Mouse (Mus musculus): ENCODE data around the gene Klf2. TPM values are rescaled to one million over a fixed set of nuclear protein-coding genes. Genes with fewer than 3 reads are reported as not detected.
A peak's percentile ranks its signal among the peaks of the same experiment; 100 is the strongest.

Klf2 gene
- 3.6 and 5.1 TPM in 2 replicates for polyA plus RNA-seq (2015; fragmentation: Nextera tagmentation; extraction: Ambion mirVana)

DNA sequence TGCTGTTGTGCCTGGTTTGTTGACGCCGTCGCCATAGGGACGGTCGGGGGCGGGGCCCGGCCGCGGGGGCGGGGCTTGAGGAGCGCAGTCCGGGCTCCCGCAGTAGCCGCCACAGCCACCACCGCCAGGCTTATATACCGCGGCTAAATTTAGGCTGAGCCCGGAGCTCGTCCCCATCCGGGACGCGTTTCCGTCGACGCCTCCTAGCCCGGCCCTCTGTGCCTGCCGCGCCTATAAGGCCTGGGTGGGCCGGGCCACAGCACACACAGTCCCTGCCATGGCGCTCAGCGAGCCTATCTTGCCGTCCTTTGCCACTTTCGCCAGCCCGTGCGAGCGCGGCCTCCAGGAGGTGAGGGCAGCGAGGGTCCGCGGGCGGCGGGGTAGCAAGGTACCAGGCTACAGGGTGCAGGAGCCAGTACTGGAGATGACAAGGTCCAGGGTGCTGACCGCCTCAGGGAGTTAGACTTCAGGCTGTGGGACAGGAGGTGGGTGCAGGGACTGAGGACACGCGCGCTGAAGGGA is at the start of gene Klf2:
Gene Klf2 (plus strand): TSS at position 233 of the 522 bp plus-strand sequence.
- Histone ChIP-seq H3K27ac (ENCODE audit: low read length) (peak within 1 kb of the TSS; percentile 54), H3K36me3 (ENCODE audit: control insufficient read depth, insufficient read depth, low read length) (no peaks in the 10 kb centered on the region), H3K4me3 (ENCODE audit: low read length) (peak within 1 kb of the TSS; percentile 65), H3K4me1 (ENCODE audit: control insufficient read depth, insufficient read depth, low read length) (peaks cover 14% of the 10 kb centered on the region), H3K4me2 (ENCODE audit: low read depth, low read length) (peak within 1 kb of the TSS; percentile 96), H3K9ac (ENCODE audit: low read depth, low read length) (peak within 1 kb of the TSS; percentile 71), H3K9me3 (ENCODE audit: control insufficient read depth, low read length) (no peaks in the 10 kb centered on the region), H3K27me3 (replicated peaks; ENCODE audit: control insufficient read depth, insufficient read depth, low read length) (peaks cover 32% of the 10 kb centered on the region)
- WGBS, result 0% methylated on average over 46 of the region's 46 CpGs
- ATAC-seq, result peak; percentile 97

DNA sequence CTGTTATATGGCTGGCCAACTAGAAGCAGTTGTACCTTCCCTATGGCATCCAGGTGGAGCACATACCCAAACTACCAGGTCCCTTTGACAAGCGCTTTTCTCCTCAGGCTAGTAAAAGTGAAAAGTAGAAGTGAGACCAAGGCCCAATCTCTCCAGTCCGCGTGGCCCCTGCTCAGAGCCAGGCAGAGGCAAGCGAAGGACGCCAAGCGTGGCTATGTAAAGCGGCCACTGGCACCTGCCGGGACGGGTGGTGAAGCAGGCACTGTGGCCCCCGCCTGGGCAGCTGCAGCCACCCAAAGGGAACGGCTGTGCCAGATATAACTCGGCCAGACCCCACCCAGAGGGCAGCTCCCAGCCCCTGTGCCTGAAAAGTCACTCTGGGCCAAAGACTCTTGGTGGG is 48.2 kb upstream of the Klf2 start:
- Histone ChIP-seq H3K36me3 (ENCODE audit: control insufficient read depth, insufficient read depth, low read length) (no peaks in the 10 kb centered on the region), H3K9me3 (ENCODE audit: control insufficient read depth, low read length) (no peaks in the 10 kb centered on the region), H3K4me2 (ENCODE audit: low read depth, low read length) (no peak overlapping the region), H3K27ac (ENCODE audit: low read length) (no peak overlapping the region), H3K9ac (ENCODE audit: low read depth, low read length) (no peak overlapping the region), H3K27me3 (replicated peaks; ENCODE audit: control insufficient read depth, insufficient read depth, low read length) (no peaks in the 10 kb centered on the region), H3K4me1 (ENCODE audit: control insufficient read depth, insufficient read depth, low read length) (no peaks in the 10 kb centered on the region), H3K4me3 (ENCODE audit: low read length) (no peak overlapping the region)
- ATAC-seq, result no peak
- 86% methylated on average over 12 of the region's 12 CpGs for whole genome bisulfite sequencing

DNA sequence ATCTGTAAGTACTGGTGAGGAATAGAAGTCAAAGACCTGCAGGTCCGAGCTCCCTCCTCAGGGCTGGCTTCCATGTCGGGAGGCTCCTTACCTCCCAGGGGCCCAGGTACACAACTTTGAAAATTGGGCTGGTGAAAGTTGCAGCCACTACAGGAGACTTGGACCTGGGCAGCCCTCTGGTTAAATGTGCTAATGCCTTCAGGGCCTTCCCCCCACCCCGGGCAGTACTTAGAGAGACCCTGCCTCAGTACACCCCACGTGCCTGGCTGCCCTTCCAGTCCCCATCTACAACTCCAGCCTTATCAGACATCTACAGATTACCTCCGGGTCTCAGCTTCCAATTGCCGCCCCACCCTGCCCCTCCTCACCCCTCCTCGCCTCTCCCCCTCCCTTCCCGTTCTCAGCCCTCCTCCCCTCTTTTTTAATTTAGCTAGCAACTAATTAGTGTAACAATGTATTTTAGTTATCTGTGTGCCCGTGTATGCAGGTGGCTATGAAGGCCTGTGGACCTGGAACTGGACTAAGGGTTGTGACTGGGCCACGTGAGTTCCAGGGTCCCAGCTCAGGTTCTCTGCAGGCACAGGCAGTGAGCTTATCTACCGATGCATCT is 47.7 kb upstream of the Klf2 start:
- no peaks in the 10 kb centered on the region for H3K36me3 ChIP-seq (ENCODE audit: control insufficient read depth, insufficient read depth, low read length)
- ATAC-seq, result no peak
- WGBS, result 53% methylated on average over 11 of the region's 11 CpGs
- no peaks in the 10 kb centered on the region for H3K27me3 ChIP-seq (replicated peaks; ENCODE audit: control insufficient read depth, insufficient read depth, low read length)
- H3K9ac ChIP-seq (ENCODE audit: low read depth, low read length), result no peak overlapping the region
- no peak overlapping the region for H3K4me2 ChIP-seq (ENCODE audit: low read depth, low read length)
- no peak overlapping the region for H3K4me3 ChIP-seq (ENCODE audit: low read length)
- no peak overlapping the region for H3K27ac ChIP-seq (ENCODE audit: low read length)
- no peaks in the 10 kb centered on the region for H3K4me1 ChIP-seq (ENCODE audit: control insufficient read depth, insufficient read depth, low read length)
- H3K9me3 ChIP-seq (ENCODE audit: control insufficient read depth, low read length), result no peaks in the 10 kb centered on the region

DNA sequence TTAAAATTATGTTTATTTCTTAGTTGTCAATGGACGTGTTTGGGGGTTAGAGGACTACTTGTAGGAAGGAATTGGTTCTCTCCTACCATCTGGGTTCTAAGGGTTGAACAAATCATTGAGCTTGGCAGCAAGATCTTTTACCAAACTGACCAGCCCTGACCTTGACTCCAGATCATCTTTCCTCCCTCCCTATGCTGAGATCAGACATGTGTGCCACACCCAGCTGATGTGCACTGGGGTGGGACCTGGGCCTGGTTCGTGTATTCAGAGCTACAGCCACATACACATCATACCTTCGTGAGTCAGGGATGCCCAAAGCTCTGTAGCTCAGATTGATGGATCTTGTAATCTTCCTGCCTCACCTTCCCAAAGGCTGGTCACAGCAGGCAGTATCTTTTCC is 47.1 kb upstream of the Klf2 start:
- no peak for ATAC-seq
- Histone ChIP-seq H3K4me3 (ENCODE audit: low read length) (no peak overlapping the region), H3K36me3 (ENCODE audit: control insufficient read depth, insufficient read depth, low read length) (no peaks in the 10 kb centered on the region), H3K4me1 (ENCODE audit: control insufficient read depth, insufficient read depth, low read length) (no peaks in the 10 kb centered on the region), H3K9ac (ENCODE audit: low read depth, low read length) (no peak overlapping the region), H3K4me2 (ENCODE audit: low read depth, low read length) (no peak overlapping the region), H3K27me3 (replicated peaks; ENCODE audit: control insufficient read depth, insufficient read depth, low read length) (no peaks in the 10 kb centered on the region), H3K27ac (ENCODE audit: low read length) (no peak overlapping the region), H3K9me3 (ENCODE audit: control insufficient read depth, low read length) (no peaks in the 10 kb centered on the region)
- 58% methylated on average over 3 of the region's 3 CpGs for WGBS

DNA sequence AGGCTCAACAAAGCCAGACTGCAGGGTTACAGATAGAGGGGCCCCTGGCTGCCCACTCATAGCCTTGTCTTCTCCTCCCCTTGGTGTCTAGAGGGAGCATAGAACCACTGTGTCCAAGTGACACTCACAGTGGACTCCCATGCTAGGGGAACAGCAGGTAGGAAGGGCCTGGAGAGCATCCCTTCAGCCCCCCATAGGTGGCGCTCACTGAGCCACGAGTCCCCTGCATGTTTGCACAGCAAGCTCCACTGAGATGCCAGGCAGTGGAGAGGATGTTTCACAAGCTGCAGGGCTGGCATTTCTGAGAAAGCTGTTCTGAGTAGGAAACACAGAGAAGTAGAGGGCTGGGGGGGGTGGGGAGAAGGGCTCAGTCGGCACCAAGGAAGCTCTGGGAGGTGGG is 46.5 kb upstream of the Klf2 start:
- WGBS, result 20% methylated on average over 3 of the region's 3 CpGs
- Histone ChIP-seq H3K4me2 (ENCODE audit: low read depth, low read length) (no peak overlapping the region), H3K36me3 (ENCODE audit: control insufficient read depth, insufficient read depth, low read length) (no peaks in the 10 kb centered on the region), H3K9ac (ENCODE audit: low read depth, low read length) (no peak overlapping the region), H3K9me3 (ENCODE audit: control insufficient read depth, low read length) (no peaks in the 10 kb centered on the region), H3K27me3 (replicated peaks; ENCODE audit: control insufficient read depth, insufficient read depth, low read length) (no peaks in the 10 kb centered on the region), H3K27ac (ENCODE audit: low read length) (no peak overlapping the region), H3K4me3 (ENCODE audit: low read length) (no peak overlapping the region), H3K4me1 (ENCODE audit: control insufficient read depth, insufficient read depth, low read length) (no peaks in the 10 kb centered on the region)
- 0 out of 2 replicates have a peak, but pooled peaks have one; percentile 34 for ATAC-seq

DNA sequence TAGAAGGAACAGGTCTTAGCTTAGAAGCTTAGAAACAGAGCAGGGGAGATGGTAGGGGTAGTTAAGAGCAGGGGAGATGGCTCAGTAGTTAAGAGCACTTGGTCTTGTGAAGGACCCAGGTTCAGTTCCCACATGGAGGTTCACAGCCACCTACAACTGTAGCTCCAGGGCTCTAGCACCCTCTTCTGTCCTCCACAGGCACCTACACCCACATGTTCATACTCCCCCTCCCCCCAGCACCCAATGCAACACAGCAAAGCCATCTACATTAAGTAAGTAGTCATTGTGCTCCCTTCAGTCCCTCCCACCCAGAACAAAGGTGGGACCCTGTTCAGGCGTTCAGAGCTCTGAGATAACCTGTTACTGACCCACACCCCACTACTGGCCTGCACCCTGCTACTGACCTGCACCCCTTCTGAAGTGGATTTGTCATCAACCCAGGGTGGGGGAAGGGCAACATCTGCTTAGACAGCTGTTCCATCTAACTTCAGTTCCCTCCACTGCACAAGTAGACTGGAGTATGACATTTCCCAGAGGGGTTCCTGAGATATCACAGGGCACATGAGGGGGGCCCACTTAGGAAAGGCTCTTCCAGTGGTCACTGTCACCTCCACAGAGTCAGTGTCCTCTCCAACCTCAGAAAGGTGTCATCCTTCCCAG is 45.6 kb upstream of the Klf2 start:
- Histone ChIP-seq H3K9me3 (ENCODE audit: control insufficient read depth, low read length) (no peaks in the 10 kb centered on the region), H3K4me3 (ENCODE audit: low read length) (no peak overlapping the region), H3K4me1 (ENCODE audit: control insufficient read depth, insufficient read depth, low read length) (no peaks in the 10 kb centered on the region), H3K27me3 (replicated peaks; ENCODE audit: control insufficient read depth, insufficient read depth, low read length) (no peaks in the 10 kb centered on the region), H3K36me3 (ENCODE audit: control insufficient read depth, insufficient read depth, low read length) (no peaks in the 10 kb centered on the region), H3K27ac (ENCODE audit: low read length) (no peak overlapping the region), H3K4me2 (ENCODE audit: low read depth, low read length) (no peak overlapping the region), H3K9ac (ENCODE audit: low read depth, low read length) (no peak overlapping the region)
- WGBS, result 60% methylated on average over 1 of the region's 1 CpGs
- no peak for ATAC-seq

DNA sequence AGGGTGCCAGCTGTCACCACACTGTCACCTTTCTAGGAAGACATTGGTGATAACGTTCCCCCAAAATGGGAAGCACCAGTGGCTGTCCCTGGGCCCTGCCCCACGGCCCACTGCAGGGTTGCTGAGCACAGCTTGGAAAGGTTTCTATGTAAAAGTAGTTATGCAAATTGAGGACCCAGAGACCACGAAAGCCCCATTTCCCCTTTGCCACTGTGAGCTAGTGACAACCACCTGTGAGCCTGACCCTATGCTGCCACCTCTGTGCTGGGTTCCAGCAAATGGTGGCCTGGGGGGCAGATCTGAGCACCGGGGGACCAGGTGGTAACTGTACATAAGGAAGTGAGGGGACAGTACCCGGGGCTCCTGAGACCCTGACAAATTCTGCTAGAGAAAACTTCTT is 45.0 kb upstream of the Klf2 start:
- no peak overlapping the region for H3K4me3 ChIP-seq (ENCODE audit: low read length)
- WGBS, result 76% methylated on average over 5 of the region's 5 CpGs
- no peak for ATAC-seq

DNA sequence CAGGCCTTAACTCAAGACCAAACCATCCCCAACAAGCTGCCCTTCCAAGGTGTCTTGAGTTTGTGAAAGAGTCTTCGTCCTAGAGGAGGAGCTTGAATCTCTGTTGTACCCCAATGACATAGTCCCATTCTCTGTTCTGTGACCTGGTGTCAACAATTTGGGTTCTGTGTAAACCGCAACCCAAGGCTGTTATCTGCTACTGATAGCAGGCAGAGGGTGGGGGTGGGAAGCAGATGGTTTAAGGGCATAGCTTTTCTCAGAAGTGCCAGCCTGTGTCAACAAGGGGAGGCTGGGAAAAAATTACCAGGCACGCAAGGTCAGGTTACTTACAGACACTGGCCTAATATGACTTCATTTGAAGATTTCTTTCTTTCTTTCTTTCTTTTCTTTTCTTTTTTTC is 41.6 kb upstream of the Klf2 start:
- Histone ChIP-seq H3K9ac (ENCODE audit: low read depth, low read length) (no peak overlapping the region), H3K9me3 (ENCODE audit: control insufficient read depth, low read length) (no peaks in the 10 kb centered on the region), H3K4me2 (ENCODE audit: low read depth, low read length) (no peak overlapping the region), H3K4me3 (ENCODE audit: low read length) (no peak overlapping the region), H3K4me1 (ENCODE audit: control insufficient read depth, insufficient read depth, low read length) (no peaks in the 10 kb centered on the region), H3K27me3 (replicated peaks; ENCODE audit: control insufficient read depth, insufficient read depth, low read length) (no peaks in the 10 kb centered on the region), H3K36me3 (ENCODE audit: control insufficient read depth, insufficient read depth, low read length) (no peaks in the 10 kb centered on the region), H3K27ac (ENCODE audit: low read length) (no peak overlapping the region)
- peak; percentile 31; the same call in 1 of the 2 replicates for ATAC-seq
- WGBS, result 52% methylated on average over 3 of the region's 3 CpGs

More for the DNA sequence above, 45.0 kb upstream of the Klf2 start:
- H3K36me3 ChIP-seq (ENCODE audit: control insufficient read depth, insufficient read depth, low read length), result no peaks in the 10 kb centered on the region
- H3K4me1 ChIP-seq (ENCODE audit: control insufficient read depth, insufficient read depth, low read length), result no peaks in the 10 kb centered on the region
- H3K27me3 ChIP-seq (replicated peaks; ENCODE audit: control insufficient read depth, insufficient read depth, low read length), result no peaks in the 10 kb centered on the region
- H3K9me3 ChIP-seq (ENCODE audit: control insufficient read depth, low read length), result no peaks in the 10 kb centered on the region
- no peak overlapping the region for H3K4me2 ChIP-seq (ENCODE audit: low read depth, low read length)
- H3K9ac ChIP-seq (ENCODE audit: low read depth, low read length), result no peak overlapping the region
- no peak overlapping the region for H3K27ac ChIP-seq (ENCODE audit: low read length)

DNA sequence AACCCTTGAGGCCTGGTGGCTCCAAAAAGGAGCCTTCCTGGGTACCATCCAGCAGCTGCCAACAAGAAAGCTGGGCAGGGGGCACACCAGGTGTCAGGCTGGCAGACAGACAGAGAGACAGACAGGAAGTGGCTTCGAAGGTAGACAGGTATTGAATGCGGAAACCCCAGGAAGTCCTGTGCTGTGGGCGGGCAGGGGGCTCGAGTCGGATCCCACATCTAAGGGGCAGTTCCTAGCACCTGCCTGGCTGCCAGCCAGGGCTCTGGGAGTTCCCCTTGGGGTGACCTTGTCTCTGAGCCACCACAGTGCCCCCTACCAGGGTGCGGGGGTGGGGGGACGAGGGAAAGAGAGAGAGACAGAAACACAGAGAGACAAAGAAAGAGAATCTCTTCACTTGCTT is 39.7 kb upstream of the Klf2 start:
- Histone ChIP-seq H3K9me3 (ENCODE audit: control insufficient read depth, low read length) (no peaks in the 10 kb centered on the region), H3K27me3 (replicated peaks; ENCODE audit: control insufficient read depth, insufficient read depth, low read length) (no peaks in the 10 kb centered on the region), H3K36me3 (ENCODE audit: control insufficient read depth, insufficient read depth, low read length) (no peaks in the 10 kb centered on the region), H3K4me3 (ENCODE audit: low read length) (no peak overlapping the region), H3K4me2 (ENCODE audit: low read depth, low read length) (no peak overlapping the region), H3K27ac (ENCODE audit: low read length) (no peak overlapping the region), H3K9ac (ENCODE audit: low read depth, low read length) (no peak overlapping the region), H3K4me1 (ENCODE audit: control insufficient read depth, insufficient read depth, low read length) (no peaks in the 10 kb centered on the region)
- WGBS, result 74% methylated on average over 7 of the region's 7 CpGs
- no peak for ATAC-seq
